Mouse (Mus musculus) kidney, embryonic 15.5 days (tissue): ENCODE measurements around the gene Pik3ap1. TPM values are rescaled to one million over a fixed set of nuclear protein-coding genes. Genes with fewer than 3 reads are reported as not detected.

Experiments
- ATAC-seq: fragments of 200-750 bp; cut with Nextera tagmentation; replicated peaks from 2 replicates; pipeline ENCODE4 v1.8.0; 2017; ENCODE audit warnings: moderate TSS enrichment; ENCODE audit not compliant: low FRiP score
- H3K27ac ChIP-seq: fragments of 300-500 bp; sonication (generic); 2 replicates; pipeline ENCODE4 v1.5.1; 2015; ENCODE audit warnings: mild to moderate bottlenecking, inconsistent platforms
- H3K27me3 ChIP-seq: fragments of 300-500 bp; sonication (generic); 2 replicates; pipeline ENCODE4 v1.6.1; 2015; ENCODE audit warnings: inconsistent platforms
- H3K36me3 ChIP-seq: fragments of 300-500 bp; sonication (generic); 2 replicates; pipeline ENCODE4 v1.6.1; 2015; ENCODE audit warnings: inconsistent platforms
- H3K4me1 ChIP-seq: fragments of 300-500 bp; sonication (generic); 2 replicates; pipeline ENCODE4 v1.6.1; 2015; ENCODE audit warnings: inconsistent platforms
- H3K4me2 ChIP-seq: fragments of 300-500 bp; sonication (generic); 2 replicates; pipeline ENCODE4 v1.6.1; 2015; ENCODE audit warnings: moderate library complexity, mild to moderate bottlenecking, inconsistent platforms
- H3K4me3 ChIP-seq: fragments of 300-500 bp; sonication (generic); replicated peaks from 2 replicates; pipeline ENCODE4 v1.5.1; 2015; ENCODE audit warnings: mild to moderate bottlenecking, inconsistent platforms
- H3K9ac ChIP-seq: fragments of 300-500 bp; sonication (generic); 2 replicates; pipeline ENCODE4 v1.6.1; 2015; ENCODE audit warnings: mild to moderate bottlenecking, inconsistent platforms
- H3K9me3 ChIP-seq: fragments of 300-500 bp; sonication (generic); replicated peaks from 2 replicates; pipeline ENCODE4 v1.6.1; 2016; ENCODE audit warnings: inconsistent platforms
- WGBS: fragments of 180-500 bp; shearing (Covaris S2); methylation state at CpG from one replicate; pipeline ENCODE4 v1.1.7; 2015; ENCODE audit warnings: mixed read lengths; 5-methylcytosine and 5-hydroxymethylcytosine counted together
- polyA plus RNA-seq: library from polyadenylated mRNA; unstranded; fragments of >200 nt; fragmentation: Nextera tagmentation; extraction: Ambion mirVana; gene quantifications from 2 replicates; pipeline ENCODE4 v1.2.1, GENCODE M21; 2015

The Pik3ap1 gene
- polyA plus RNA-seq, 1 experiment from 2014 or later: 2.2 TPM

GRCm38 (mm10) chr19:41290952-41291619 lies 93.8 kb downstream of the Pik3ap1 start:
- peaks cover 10% of the 10 kb centered on the region; the same call in 1 of the 2 replicates for H3K4me1 ChIP-seq
- peaks cover 9% of the 10 kb centered on the region; the same call in 1 of the 2 replicates for H3K27me3 ChIP-seq
- H3K9ac ChIP-seq: no peak overlapping the region
- 65% methylated on average over 5 of the region's 5 CpGs for WGBS
- no peak overlapping the region for H3K4me2 ChIP-seq
- H3K27ac ChIP-seq: no peak overlapping the region
- no peaks in the 10 kb centered on the region for H3K9me3 ChIP-seq
- H3K4me3 ChIP-seq: no peak overlapping the region
- no peaks in the 10 kb centered on the region for H3K36me3 ChIP-seq
- no peak for ATAC-seq

- no peaks in the 10 kb centered on the region for H3K36me3 ChIP-seq
- H3K27me3 ChIP-seq: peaks cover 15% of the 10 kb centered on the region; the same call in 1 of the 2 replicates
- 58% methylated on average over 6 of the region's 6 CpGs for WGBS
- no peaks in the 10 kb centered on the region for H3K9me3 ChIP-seq
- ATAC-seq: no peak
- H3K4me1 ChIP-seq: peaks cover 16% of the 10 kb centered on the region; the same call in 1 of the 2 replicates
- H3K9ac ChIP-seq: no peak overlapping the region
- H3K4me3 ChIP-seq: no peak overlapping the region
- H3K27ac ChIP-seq: no peak overlapping the region
- peak overlapping the region; percentile 27 for H3K4me2 ChIP-seq
Measured at GRCm38 (mm10) chr19:41288568-41288967, 96.3 kb downstream of the Pik3ap1 start.

DNA sequence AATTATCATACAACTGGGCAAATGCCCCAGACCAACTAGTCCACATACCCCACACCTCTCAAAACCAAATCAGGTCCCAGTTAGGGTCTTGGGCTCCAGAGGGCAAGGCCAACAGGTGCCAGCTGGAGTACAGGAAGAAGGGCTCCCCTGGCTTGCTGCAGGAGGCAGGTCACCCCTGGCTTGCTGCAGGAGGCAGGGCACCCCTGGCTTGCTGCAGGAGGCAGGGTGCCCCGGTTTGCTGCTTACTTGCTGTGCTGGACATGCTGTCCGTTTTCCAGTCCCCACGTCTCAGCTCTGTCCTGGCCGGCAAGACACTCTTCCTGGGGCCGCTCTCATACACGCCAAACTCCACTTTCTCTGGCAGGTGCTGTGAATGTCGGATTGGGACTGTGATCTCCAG lies 97.7 kb downstream of the Pik3ap1 start:
- Histone ChIP-seq H3K9me3 (no peaks in the 10 kb centered on the region), H3K4me3 (no peak overlapping the region), H3K36me3 (no peaks in the 10 kb centered on the region), H3K4me1 (peaks cover 16% of the 10 kb centered on the region; the same call in 1 of the 2 replicates), H3K9ac (no peak overlapping the region), H3K4me2 (no peak overlapping the region), H3K27me3 (peaks cover 15% of the 10 kb centered on the region; the same call in 1 of the 2 replicates), H3K27ac (no peak overlapping the region)
- ATAC-seq: no peak
- 80% methylated on average over 7 of the region's 7 CpGs for WGBS

DNA sequence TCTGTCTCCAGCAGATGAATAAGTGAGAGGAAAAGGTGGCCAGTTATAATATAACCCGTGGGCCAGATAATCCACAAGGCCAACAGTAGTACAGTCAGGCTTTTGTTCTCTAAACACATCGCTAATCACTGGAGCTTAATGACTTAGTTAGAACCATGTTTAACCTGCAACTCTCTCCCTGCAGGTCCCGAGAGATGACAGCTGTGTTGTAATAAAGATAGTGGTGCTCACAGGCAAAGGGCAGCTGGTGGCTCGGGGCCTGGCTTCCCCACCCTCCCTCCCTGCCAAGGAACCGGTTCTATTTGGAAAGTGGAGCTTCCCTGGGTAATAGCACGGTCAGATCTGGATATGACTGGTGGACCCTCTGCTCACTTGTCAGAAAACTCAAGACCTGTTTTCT lies 100.4 kb downstream of the Pik3ap1 start:
- no peak overlapping the region for H3K4me3 ChIP-seq
- no peaks in the 10 kb centered on the region for H3K36me3 ChIP-seq
- H3K27ac ChIP-seq: no peak overlapping the region
- no peak overlapping the region for H3K9ac ChIP-seq
- H3K4me1 ChIP-seq: peaks cover 16% of the 10 kb centered on the region; the same call in 1 of the 2 replicates
- no peak for ATAC-seq
- H3K27me3 ChIP-seq: peaks cover 15% of the 10 kb centered on the region; the same call in 1 of the 2 replicates
- no peak overlapping the region for H3K4me2 ChIP-seq
- 36% methylated on average over 6 of the region's 6 CpGs for WGBS
- no peaks in the 10 kb centered on the region for H3K9me3 ChIP-seq

DNA sequence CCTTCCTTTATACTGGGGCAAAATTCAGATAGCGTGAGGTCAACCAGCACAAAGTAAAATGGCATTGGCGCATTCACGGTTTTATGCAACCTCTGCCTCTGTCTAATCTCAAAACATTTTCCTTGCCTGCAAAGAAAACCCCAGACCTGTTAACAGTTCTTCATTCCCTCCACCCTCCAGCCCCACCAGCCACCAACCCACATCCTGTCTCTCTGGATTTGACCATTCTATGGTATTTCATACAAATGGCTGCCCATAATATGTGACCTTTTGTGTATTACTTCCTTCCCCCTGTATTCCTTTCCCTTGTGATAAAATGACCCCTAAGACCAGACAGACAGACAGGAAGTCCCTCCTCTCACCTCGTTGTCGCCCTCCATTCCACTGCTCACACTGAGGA lies 102.2 kb downstream of the Pik3ap1 start:
- peaks cover 6% of the 10 kb centered on the region; the same call in 1 of the 2 replicates for H3K4me1 ChIP-seq

DNA sequence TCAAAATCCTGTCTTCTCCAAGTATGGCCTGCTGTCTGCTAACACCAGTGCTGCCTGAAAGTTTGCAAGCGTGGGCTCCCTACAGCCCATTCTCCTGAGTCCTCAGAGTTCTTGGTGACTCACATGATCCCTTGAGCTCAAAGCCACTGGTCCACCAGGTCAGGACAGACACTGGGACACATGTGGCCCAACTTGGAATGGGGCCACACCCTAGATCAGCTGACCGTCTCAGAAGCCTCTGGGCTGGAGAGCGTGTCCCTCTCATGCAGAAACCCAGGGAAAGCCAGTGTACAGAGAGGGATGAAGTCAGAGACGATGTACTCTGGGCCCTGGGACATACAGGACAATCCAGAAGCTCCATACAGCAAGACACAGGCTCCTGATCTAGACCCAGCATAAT lies 102.7 kb downstream of the Pik3ap1 start:
- H3K4me3 ChIP-seq: no peak overlapping the region
- H3K36me3 ChIP-seq: no peaks in the 10 kb centered on the region
- no peaks in the 10 kb centered on the region for H3K9me3 ChIP-seq
- H3K27me3 ChIP-seq: peaks cover 14% of the 10 kb centered on the region; the same call in 1 of the 2 replicates
- no peak overlapping the region for H3K4me2 ChIP-seq
- no peak overlapping the region for H3K27ac ChIP-seq
- ATAC-seq: no peak
- WGBS: 86% methylated on average over 4 of the region's 4 CpGs
- H3K4me1 ChIP-seq: peaks cover 6% of the 10 kb centered on the region; the same call in 1 of the 2 replicates
- H3K9ac ChIP-seq: no peak overlapping the region

More for the DNA sequence above, 102.2 kb downstream of the Pik3ap1 start:
- H3K27ac ChIP-seq: no peak overlapping the region
- H3K4me3 ChIP-seq: no peak overlapping the region
- WGBS: 69% methylated on average over 5 of the region's 5 CpGs
- peaks cover 15% of the 10 kb centered on the region; the same call in 1 of the 2 replicates for H3K27me3 ChIP-seq
- no peak for ATAC-seq
- H3K36me3 ChIP-seq: no peaks in the 10 kb centered on the region
- H3K9me3 ChIP-seq: no peaks in the 10 kb centered on the region
- H3K4me2 ChIP-seq: no peak overlapping the region
- no peak overlapping the region for H3K9ac ChIP-seq

DNA sequence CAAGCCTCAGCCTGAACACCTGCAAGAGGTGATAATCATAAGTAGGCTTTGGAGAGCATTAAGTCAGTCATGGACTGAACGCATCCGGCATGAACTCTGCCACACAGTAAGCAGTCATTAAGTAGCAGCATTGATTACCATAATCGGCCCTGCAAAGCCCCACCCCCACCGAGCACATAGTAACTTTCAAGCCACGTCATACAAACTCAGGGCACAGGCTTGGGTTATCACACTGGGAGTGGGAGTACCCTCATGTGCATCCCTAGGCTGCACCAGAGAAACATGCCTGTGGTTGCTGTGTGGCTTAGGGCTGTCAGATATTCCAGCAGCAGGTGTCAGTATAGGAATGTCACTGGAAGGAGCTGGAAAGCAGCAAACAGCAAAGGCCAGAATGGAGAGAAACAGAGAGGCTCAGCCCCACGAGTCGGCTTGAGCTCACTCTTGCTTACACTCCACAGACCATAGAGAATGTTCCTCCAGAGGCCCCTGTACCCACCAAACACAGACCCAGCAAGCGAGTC lies 105.1 kb downstream of the Pik3ap1 start:
- no peak for ATAC-seq
- WGBS: 77% methylated on average over 8 of the region's 8 CpGs
- no peaks in the 10 kb centered on the region for H3K9me3 ChIP-seq

DNA sequence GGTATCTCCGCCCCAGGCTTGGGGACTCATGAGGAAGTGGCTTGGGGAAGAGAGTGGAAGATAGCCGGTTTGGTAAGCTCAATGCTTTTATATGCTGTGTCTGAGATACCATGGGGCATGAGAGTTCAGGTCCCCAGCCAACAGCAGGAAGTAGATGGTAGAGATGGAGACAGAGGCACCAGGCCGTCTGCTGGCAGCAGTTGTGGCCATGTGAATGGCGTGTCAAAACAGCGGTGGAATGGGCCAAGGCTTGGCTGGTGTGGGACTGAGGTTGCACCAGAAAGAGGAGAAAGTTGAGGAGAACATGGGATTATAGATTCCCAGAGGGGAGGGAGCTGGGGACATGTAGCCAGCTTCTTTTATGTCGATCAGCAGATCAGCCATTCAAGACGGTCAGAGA lies 106.3 kb downstream of the Pik3ap1 start:
- no peaks in the 10 kb centered on the region for H3K9me3 ChIP-seq
- no peaks in the 10 kb centered on the region for H3K4me1 ChIP-seq
- H3K4me2 ChIP-seq: no peak overlapping the region
- H3K4me3 ChIP-seq: no peak overlapping the region
- H3K27ac ChIP-seq: no peak overlapping the region
- 82% methylated on average over 7 of the region's 7 CpGs for WGBS
- H3K36me3 ChIP-seq: no peaks in the 10 kb centered on the region
- no peak for ATAC-seq
- no peaks in the 10 kb centered on the region for H3K27me3 ChIP-seq
- no peak overlapping the region for H3K9ac ChIP-seq

More for the DNA sequence above, 105.1 kb downstream of the Pik3ap1 start:
- H3K27me3 ChIP-seq: peaks cover 6% of the 10 kb centered on the region; the same call in 1 of the 2 replicates
- no peak overlapping the region for H3K4me3 ChIP-seq
- no peak overlapping the region for H3K9ac ChIP-seq
- no peak overlapping the region for H3K4me2 ChIP-seq
- peaks cover 6% of the 10 kb centered on the region; the same call in 1 of the 2 replicates for H3K4me1 ChIP-seq
- no peaks in the 10 kb centered on the region for H3K36me3 ChIP-seq
- H3K27ac ChIP-seq: no peak overlapping the region

DNA sequence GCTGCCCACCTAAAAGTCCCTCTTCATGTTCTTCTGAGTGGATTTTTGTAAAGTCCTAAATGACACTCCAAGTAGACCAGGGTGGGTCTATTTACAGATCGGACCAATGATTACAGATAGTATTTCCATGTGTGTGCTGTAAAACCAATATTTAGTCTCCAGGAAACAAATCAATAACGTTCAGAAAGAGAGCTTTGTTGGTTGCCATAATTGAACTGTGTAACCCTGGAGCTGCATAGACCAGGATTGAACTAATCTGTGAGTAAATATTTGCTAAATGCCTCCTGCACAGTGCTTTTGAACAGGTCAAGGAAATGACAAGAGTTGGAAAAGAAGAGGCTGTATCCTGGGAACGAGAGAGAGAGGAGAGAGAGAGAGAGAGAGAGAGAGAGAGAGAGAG lies 109.3 kb downstream of the Pik3ap1 start:
- Histone ChIP-seq H3K9me3 (no peaks in the 10 kb centered on the region), H3K4me1 (no peaks in the 10 kb centered on the region), H3K36me3 (no peaks in the 10 kb centered on the region), H3K27me3 (no peaks in the 10 kb centered on the region), H3K27ac (no peak overlapping the region), H3K4me3 (no peak overlapping the region), H3K4me2 (no peak overlapping the region), H3K9ac (no peak overlapping the region)
- WGBS: 83% methylated on average over 3 of the region's 3 CpGs
- no peak for ATAC-seq

DNA sequence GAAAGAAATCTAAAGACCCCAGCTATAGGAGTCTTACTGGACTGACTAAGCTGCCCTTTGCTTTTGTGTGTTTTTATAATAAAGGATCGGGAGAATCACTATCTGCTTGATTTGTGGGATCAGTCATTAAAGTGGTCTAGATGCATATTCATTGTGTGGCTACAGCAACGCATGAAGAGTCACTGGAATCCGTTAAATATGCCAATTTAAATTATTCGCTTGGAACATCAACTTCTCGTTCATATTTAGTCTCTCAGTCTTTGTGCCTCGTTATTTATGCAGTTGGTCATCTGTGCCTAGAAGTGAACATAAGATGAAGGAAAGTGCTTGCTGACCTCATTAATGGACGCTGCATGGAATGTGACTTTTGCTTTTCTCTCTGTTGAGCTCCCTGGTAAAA lies 114.0 kb downstream of the Pik3ap1 start:
- no peak overlapping the region for H3K27ac ChIP-seq
- H3K4me3 ChIP-seq: no peak overlapping the region
- WGBS: 75% methylated on average over 7 of the region's 7 CpGs
- H3K9me3 ChIP-seq: no peaks in the 10 kb centered on the region
- no peaks in the 10 kb centered on the region for H3K27me3 ChIP-seq
- no peaks in the 10 kb centered on the region for H3K36me3 ChIP-seq
- ATAC-seq: no peak
- peaks cover 5% of the 10 kb centered on the region; the same call in 1 of the 2 replicates for H3K4me1 ChIP-seq
- no peak overlapping the region for H3K9ac ChIP-seq
- H3K4me2 ChIP-seq: no peak overlapping the region

- no peaks in the 10 kb centered on the region for H3K36me3 ChIP-seq
- 53% methylated on average over 9 of the region's 9 CpGs for WGBS
- no peak overlapping the region for H3K4me2 ChIP-seq
- no peak overlapping the region for H3K4me3 ChIP-seq
- H3K27ac ChIP-seq: no peak overlapping the region
- H3K9ac ChIP-seq: no peak overlapping the region
- no peaks in the 10 kb centered on the region for H3K9me3 ChIP-seq
- peaks cover 5% of the 10 kb centered on the region; the same call in 1 of the 2 replicates for H3K4me1 ChIP-seq
- no peaks in the 10 kb centered on the region for H3K27me3 ChIP-seq
- 0 out of 2 replicates have a peak, but pooled peaks have one; percentile 25 for ATAC-seq
Measured at GRCm38 (mm10) chr19:41270151-41270727, 114.7 kb downstream of the Pik3ap1 start.

DNA sequence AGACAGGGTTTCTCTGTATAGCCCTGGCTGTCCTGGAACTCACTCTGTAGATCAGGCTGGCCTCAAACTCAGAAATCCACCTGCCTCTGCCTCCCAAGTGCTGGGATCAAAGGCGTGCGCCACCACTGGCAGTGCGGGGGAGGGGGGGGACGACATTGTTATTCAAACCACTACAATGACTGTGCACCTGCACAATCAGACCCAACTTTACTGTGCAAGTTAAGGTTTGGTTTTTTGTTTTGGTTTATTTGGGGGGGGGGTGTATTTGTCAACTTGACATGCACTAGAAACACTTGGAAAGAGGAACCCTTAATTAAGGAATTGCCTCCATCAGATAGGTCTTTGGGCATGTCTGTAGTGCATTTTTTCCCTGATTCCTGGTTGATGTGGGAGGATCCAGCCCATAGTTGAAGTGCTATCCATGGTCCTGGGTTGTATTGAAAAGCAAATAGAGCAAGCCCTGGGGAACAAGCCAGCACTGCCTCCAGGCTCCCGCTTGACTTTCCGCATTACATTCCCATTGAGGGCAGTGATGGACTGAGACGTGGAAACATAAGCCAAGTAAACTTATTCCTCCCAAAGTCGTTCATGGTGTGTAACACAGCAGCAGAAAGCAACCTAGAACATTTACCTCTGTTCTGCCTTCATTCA lies 118.5 kb downstream of the Pik3ap1 start:
- WGBS: 59% methylated on average over 8 of the region's 8 CpGs
- peaks cover 16% of the 10 kb centered on the region for H3K4me1 ChIP-seq

More for the DNA sequence above, 118.5 kb downstream of the Pik3ap1 start:
- H3K4me2 ChIP-seq: no peak overlapping the region
- no peak overlapping the region for H3K4me3 ChIP-seq
- no peaks in the 10 kb centered on the region for H3K9me3 ChIP-seq
- no peak overlapping the region for H3K9ac ChIP-seq
- no peak overlapping the region for H3K27ac ChIP-seq
- no peak for ATAC-seq
- H3K27me3 ChIP-seq: no peaks in the 10 kb centered on the region
- H3K36me3 ChIP-seq: 0 out of 2 replicates have a peak, but pooled peaks cover 2% of the 10 kb centered on the region
